Mouse (Mus musculus) liver, embryonic 15.5 days (tissue): ENCODE results near the gene Insl5. TPM values are rescaled to one million over a fixed set of nuclear protein-coding genes. Genes with fewer than 3 reads are reported as not detected.

Experiments used
- ATAC-seq: fragments of 200-750 bp; cut with Nextera tagmentation; 2 replicates; pipeline ENCODE4 v1.8.0; 2017; ENCODE audit warnings: moderate number of reproducible peaks, mild to moderate bottlenecking, moderate library complexity; ENCODE audit not compliant: insufficient read depth
- H3K27ac ChIP-seq: fragments of 300-500 bp; sonication (generic); replicated peaks from 2 replicates; pipeline ENCODE4 v1.5.1; 2015; ENCODE audit warnings: mild to moderate bottlenecking, inconsistent platforms
- H3K27me3 ChIP-seq: fragments of 300-500 bp; sonication (generic); 2 replicates; pipeline ENCODE4 v1.6.1; 2015; ENCODE audit warnings: mild to moderate bottlenecking, inconsistent platforms
- H3K36me3 ChIP-seq: fragments of 300-500 bp; sonication (generic); replicated peaks from 2 replicates; pipeline ENCODE4 v1.6.1; 2015; ENCODE audit warnings: moderate library complexity, mild to moderate bottlenecking, inconsistent platforms
- H3K4me1 ChIP-seq: fragments of 300-500 bp; sonication (generic); replicated peaks from 2 replicates; pipeline ENCODE4 v1.6.1; 2015; ENCODE audit warnings: inconsistent platforms
- H3K4me2 ChIP-seq: fragments of 300-500 bp; sonication (generic); 2 replicates; pipeline ENCODE4 v1.6.1; 2015; ENCODE audit warnings: moderate library complexity, mild to moderate bottlenecking, inconsistent platforms
- H3K4me3 ChIP-seq: fragments of 300-500 bp; sonication (generic); replicated peaks from 2 replicates; pipeline ENCODE4 v1.5.1; 2015; ENCODE audit warnings: mild to moderate bottlenecking, inconsistent platforms
- H3K9ac ChIP-seq: fragments of 300-500 bp; sonication (generic); 2 replicates; pipeline ENCODE4 v1.6.1; 2015; ENCODE audit warnings: moderate library complexity, mild to moderate bottlenecking, inconsistent platforms
- H3K9me3 ChIP-seq: fragments of 300-500 bp; sonication (generic); replicated peaks from 2 replicates; pipeline ENCODE4 v1.6.1; 2016; ENCODE audit warnings: inconsistent platforms
- WGBS: fragments of 180-500 bp; shearing (Covaris S2); methylation state at CpG from one replicate; pipeline ENCODE4 v1.1.7; 2015; ENCODE audit warnings: mixed read lengths; ENCODE audit not compliant: insufficient replicate concordance; 5-methylcytosine and 5-hydroxymethylcytosine counted together
- polyA plus RNA-seq: library from polyadenylated mRNA; unstranded; fragments of >200 nt; fragmentation: Nextera tagmentation; extraction: Ambion mirVana; gene quantifications from 2 replicates; pipeline ENCODE4 v1.2.1, GENCODE M21; 2015

The Insl5 gene
- not detected in 2 replicates for polyA plus RNA-seq

GRCm38 (mm10) chr4:103026621-103027020, at the start of gene Insl5:
Gene Insl5 (minus strand): TSS chr4:103026842.
- Histone ChIP-seq H3K36me3 (no peaks in the 10 kb centered on the region), H3K9ac (no peak within 1 kb of the TSS), H3K9me3 (no peaks in the 10 kb centered on the region), H3K4me1 (no peaks in the 10 kb centered on the region), H3K27me3 (no peaks in the 10 kb centered on the region), H3K4me2 (no peak within 1 kb of the TSS), H3K4me3 (no peak within 1 kb of the TSS), H3K27ac (no peak within 1 kb of the TSS)
- 48% methylated on average over 4 of the region's 4 CpGs for WGBS
- ATAC-seq, result no peak

GRCm38 (mm10) chr4:103070631-103071030, 44.0 kb upstream of the Insl5 start:
- Histone ChIP-seq H3K9ac (no peak overlapping the region), H3K4me3 (no peak overlapping the region), H3K27ac (no peak overlapping the region), H3K4me2 (no peak overlapping the region), H3K9me3 (no peaks in the 10 kb centered on the region), H3K4me1 (no peaks in the 10 kb centered on the region), H3K27me3 (no peaks in the 10 kb centered on the region), H3K36me3 (no peaks in the 10 kb centered on the region)
- whole genome bisulfite sequencing, result 68% methylated on average over 3 of the region's 3 CpGs
- no peak for ATAC-seq

GRCm38 (mm10) chr4:103067906-103068655, 41.4 kb upstream of the Insl5 start:
- Histone ChIP-seq H3K9ac (no peak overlapping the region), H3K4me1 (no peaks in the 10 kb centered on the region), H3K4me3 (no peak overlapping the region), H3K9me3 (no peaks in the 10 kb centered on the region), H3K27me3 (no peaks in the 10 kb centered on the region), H3K36me3 (no peaks in the 10 kb centered on the region), H3K27ac (no peak overlapping the region), H3K4me2 (no peak overlapping the region)
- ATAC-seq, result no peak
- WGBS, result 72% methylated on average over 6 of the region's 6 CpGs

GRCm38 (mm10) chr4:103064976-103065375, 38.3 kb upstream of the Insl5 start:
- Histone ChIP-seq H3K4me1 (no peaks in the 10 kb centered on the region), H3K4me3 (no peak overlapping the region), H3K27ac (no peak overlapping the region), H3K9me3 (no peaks in the 10 kb centered on the region), H3K36me3 (no peaks in the 10 kb centered on the region), H3K27me3 (no peaks in the 10 kb centered on the region), H3K4me2 (no peak overlapping the region), H3K9ac (no peak overlapping the region)
- WGBS, result 34% methylated on average over 5 of the region's 5 CpGs
- ATAC-seq, result no peak

GRCm38 (mm10) chr4:103064421-103064820, 37.8 kb upstream of the Insl5 start:
- Histone ChIP-seq H3K4me3 (no peak overlapping the region), H3K9me3 (no peaks in the 10 kb centered on the region), H3K4me1 (no peaks in the 10 kb centered on the region), H3K4me2 (no peak overlapping the region), H3K9ac (no peak overlapping the region), H3K27me3 (no peaks in the 10 kb centered on the region), H3K36me3 (no peaks in the 10 kb centered on the region), H3K27ac (no peak overlapping the region)
- ATAC-seq, result no peak
- WGBS, result 53% methylated on average over 2 of the region's 2 CpGs

- no peak for ATAC-seq
- Histone ChIP-seq H3K9ac (no peak overlapping the region), H3K27ac (no peak overlapping the region), H3K36me3 (no peaks in the 10 kb centered on the region), H3K27me3 (no peaks in the 10 kb centered on the region), H3K9me3 (no peaks in the 10 kb centered on the region), H3K4me1 (no peaks in the 10 kb centered on the region), H3K4me2 (no peak overlapping the region), H3K4me3 (no peak overlapping the region)
- WGBS, result 60% methylated on average over 5 of the region's 5 CpGs
These were observed 30.3 kb upstream of the Insl5 start for GRCm38 (mm10) chr4:103056909-103057308.

- 72% methylated on average over 11 of the region's 11 CpGs for WGBS
- H3K4me1 ChIP-seq, result no peaks in the 10 kb centered on the region
- H3K27me3 ChIP-seq, result no peaks in the 10 kb centered on the region
- ATAC-seq, result no peak
- H3K9me3 ChIP-seq, result no peaks in the 10 kb centered on the region
- no peaks in the 10 kb centered on the region for H3K36me3 ChIP-seq
- no peak overlapping the region for H3K9ac ChIP-seq
- H3K27ac ChIP-seq, result no peak overlapping the region
- no peak overlapping the region for H3K4me2 ChIP-seq
- H3K4me3 ChIP-seq, result no peak overlapping the region
These were observed 21.4 kb upstream of the Insl5 start for GRCm38 (mm10) chr4:103048046-103048445.

- H3K27me3 ChIP-seq, result no peaks in the 10 kb centered on the region
- no peaks in the 10 kb centered on the region for H3K9me3 ChIP-seq
- H3K4me1 ChIP-seq, result no peaks in the 10 kb centered on the region
- 78% methylated on average over 11 of the region's 11 CpGs for WGBS
- no peak for ATAC-seq
- H3K27ac ChIP-seq, result no peak overlapping the region
- H3K4me3 ChIP-seq, result no peak overlapping the region
- H3K4me2 ChIP-seq, result no peak overlapping the region
- H3K9ac ChIP-seq, result no peak overlapping the region
- no peaks in the 10 kb centered on the region for H3K36me3 ChIP-seq
These were observed 16.4 kb upstream of the Insl5 start for GRCm38 (mm10) chr4:103042997-103043396.

- Histone ChIP-seq H3K9ac (no peak overlapping the region), H3K4me2 (no peak overlapping the region), H3K9me3 (no peaks in the 10 kb centered on the region), H3K27ac (no peak overlapping the region), H3K36me3 (no peaks in the 10 kb centered on the region), H3K27me3 (no peaks in the 10 kb centered on the region), H3K4me3 (no peak overlapping the region), H3K4me1 (no peaks in the 10 kb centered on the region)
- ATAC-seq, result no peak
- 11% methylated on average over 5 of the region's 5 CpGs for WGBS
These were observed 13.2 kb upstream of the Insl5 start for GRCm38 (mm10) chr4:103039838-103040191.

- H3K9me3 ChIP-seq, result no peaks in the 10 kb centered on the region
- H3K36me3 ChIP-seq, result no peaks in the 10 kb centered on the region
- no peak overlapping the region for H3K9ac ChIP-seq
- no peak overlapping the region for H3K27ac ChIP-seq
- no peak overlapping the region for H3K4me2 ChIP-seq
- H3K27me3 ChIP-seq, result no peaks in the 10 kb centered on the region
- no peaks in the 10 kb centered on the region for H3K4me1 ChIP-seq
- no peak overlapping the region for H3K4me3 ChIP-seq
- 34% methylated on average over 14 of the region's 14 CpGs for WGBS
- no peak for ATAC-seq
These were observed 12.6 kb upstream of the Insl5 start for GRCm38 (mm10) chr4:103039103-103039837.

- Histone ChIP-seq H3K36me3 (no peaks in the 10 kb centered on the region), H3K27ac (no peak overlapping the region), H3K4me2 (no peak overlapping the region), H3K9ac (no peak overlapping the region), H3K4me1 (no peaks in the 10 kb centered on the region), H3K27me3 (no peaks in the 10 kb centered on the region), H3K4me3 (no peak overlapping the region), H3K9me3 (no peaks in the 10 kb centered on the region)
- ATAC-seq, result no peak
- WGBS, result 69% methylated on average over 13 of the region's 13 CpGs
These were observed 1.8 kb upstream of the Insl5 start for GRCm38 (mm10) chr4:103028177-103029088.
